Mouse (Mus musculus) retina, adult 2 months (tissue): ENCODE data around the gene Htra1.

Experiments
- DNase-seq: peaks from one replicate; pipeline ENCODE4 v3.0.0-alpha.2; 2012; ENCODE audit warnings: low read depth, low spot score

Gene Htra1

DNA sequence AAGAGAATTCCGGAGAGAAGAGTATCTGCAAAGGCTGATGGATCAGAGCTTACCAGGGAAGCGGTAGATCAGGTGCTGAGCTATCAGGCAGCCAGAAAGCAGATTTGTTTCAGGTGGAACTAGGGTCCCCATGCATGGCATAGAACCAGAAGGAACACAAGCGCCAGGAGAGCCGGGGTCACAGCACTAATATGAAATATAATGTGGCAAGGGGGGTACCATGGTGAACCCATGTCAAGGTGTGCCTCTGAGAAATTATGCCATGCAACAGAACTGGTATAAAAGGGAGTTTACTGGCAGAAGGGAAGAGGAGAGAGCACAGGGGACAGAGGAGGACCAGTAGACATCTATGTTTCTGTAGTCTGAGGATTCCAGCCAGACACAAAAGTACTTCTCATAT is 1.3 kb upstream of the Htra1 start:
- no peak for DNase-seq

GRCm38 (mm10) chr7:130935421-130935792 is 504 bp upstream of the Htra1 start:
- DNase-seq, result no peak

GRCm38 (mm10) chr7:130936472-130936951 is 601 bp downstream of the Htra1 start:
- no peak for DNase-seq

DNA sequence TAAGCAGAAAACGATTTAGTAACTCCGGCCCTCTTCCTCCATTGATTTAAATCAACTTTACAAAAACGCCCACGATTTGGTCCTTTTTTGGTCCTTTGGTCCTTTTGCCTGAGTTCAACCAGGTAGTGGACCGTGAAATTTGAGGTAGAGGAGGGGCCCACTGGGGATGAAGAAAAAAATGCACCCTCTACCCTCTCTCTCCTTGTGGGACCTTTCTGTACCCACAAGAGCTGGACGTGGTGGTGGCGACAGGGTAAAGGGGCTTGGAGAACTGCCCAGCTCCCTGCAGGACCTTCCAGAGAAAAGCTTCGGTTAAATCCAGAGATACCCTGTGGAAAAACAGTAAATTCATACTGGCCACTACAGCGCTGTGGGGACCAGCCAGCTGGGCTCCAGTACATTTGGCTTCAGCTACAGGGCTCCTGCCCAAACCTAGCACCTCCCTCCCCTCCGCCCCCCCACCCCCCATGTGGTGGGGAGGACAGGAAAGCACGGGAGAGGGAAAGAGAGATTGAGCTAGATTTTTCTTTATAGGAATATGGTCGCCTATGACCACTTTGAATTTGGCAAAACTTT is 1.4 kb downstream of the Htra1 start:
- no peak for DNase-seq

- DNase-seq, result no peak
Measured at GRCm38 (mm10) chr7:130938005-130938404, 2.1 kb downstream of the Htra1 start.

DNA sequence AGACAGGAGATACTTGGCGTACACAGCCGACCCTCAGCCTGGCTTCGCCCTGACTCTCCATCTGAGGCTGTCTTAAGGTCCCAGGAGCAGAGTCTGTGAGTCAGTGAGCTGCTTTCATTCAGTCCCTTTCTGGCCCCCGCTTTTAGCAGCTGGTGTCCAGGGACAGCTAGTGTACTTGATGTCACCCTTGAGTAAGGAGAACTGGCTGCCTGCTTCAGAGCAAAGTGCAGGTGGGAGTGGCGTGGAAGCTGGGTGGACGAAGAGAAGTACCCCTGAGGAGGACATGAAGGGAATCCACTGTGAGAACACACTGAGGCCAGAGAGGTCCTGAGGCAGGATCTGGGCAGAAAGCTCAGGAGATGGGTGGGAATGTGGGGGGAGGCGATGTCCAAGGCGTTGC is 3.0 kb downstream of the Htra1 start:
- no peak for DNase-seq

- DNase-seq, result no peak
Measured at GRCm38 (mm10) chr7:130940733-130941132, 4.8 kb downstream of the Htra1 start.

- DNase-seq, result no peak
Measured at GRCm38 (mm10) chr7:130943280-130943895, 7.5 kb downstream of the Htra1 start.

- DNase-seq, result no peak
Measured at GRCm38 (mm10) chr7:130944766-130945475, 9.0 kb downstream of the Htra1 start.

DNA sequence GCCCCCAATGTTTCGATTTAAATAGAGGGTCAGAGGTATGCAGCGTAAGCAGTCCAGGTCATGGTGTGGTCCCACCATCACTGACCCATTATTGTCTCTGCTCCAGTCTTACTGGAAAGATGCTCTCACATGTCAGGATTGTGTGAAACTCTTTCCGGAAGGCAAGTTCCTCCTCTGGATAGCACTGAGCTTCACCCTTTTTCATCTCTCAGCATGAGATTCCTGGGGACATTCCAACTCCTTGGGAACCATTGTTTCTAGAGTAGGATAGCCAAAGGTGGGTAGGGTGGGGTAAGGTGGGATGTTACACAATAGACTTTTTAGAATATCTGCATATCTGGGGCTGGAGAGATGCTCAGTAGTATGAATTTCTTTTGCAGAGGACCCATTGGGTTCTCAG is 9.8 kb downstream of the Htra1 start:
- DNase-seq, result no peak

GRCm38 (mm10) chr7:130946303-130946702 is 10.4 kb downstream of the Htra1 start:
- DNase-seq, result no peak

GRCm38 (mm10) chr7:130948563-130949208 is 12.8 kb downstream of the Htra1 start:
- no peak for DNase-seq

DNA sequence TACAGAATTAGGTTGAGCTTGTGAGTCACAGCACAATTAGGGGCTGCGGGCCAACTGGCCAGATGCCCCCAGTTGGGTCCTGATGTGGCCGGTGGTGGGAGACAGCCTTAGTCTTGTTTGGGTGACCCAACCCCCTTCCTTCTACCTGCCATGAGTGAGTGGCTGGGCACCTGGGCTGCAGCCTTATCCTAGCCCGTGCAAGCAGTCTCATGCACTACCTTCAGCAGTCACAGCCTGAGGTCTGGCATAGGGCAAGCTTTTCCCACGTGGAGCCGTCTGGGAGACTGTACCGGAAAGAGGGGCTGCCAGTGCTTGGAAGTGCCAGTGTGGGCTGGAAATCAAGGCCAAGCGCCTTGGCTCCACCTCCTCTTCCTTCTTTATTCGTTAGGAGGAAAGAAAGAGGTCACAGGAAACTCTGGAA is 13.4 kb downstream of the Htra1 start:
- no peak for DNase-seq

GRCm38 (mm10) chr7:130950482-130950881 is 14.6 kb downstream of the Htra1 start:
- DNase-seq, result no peak

DNA sequence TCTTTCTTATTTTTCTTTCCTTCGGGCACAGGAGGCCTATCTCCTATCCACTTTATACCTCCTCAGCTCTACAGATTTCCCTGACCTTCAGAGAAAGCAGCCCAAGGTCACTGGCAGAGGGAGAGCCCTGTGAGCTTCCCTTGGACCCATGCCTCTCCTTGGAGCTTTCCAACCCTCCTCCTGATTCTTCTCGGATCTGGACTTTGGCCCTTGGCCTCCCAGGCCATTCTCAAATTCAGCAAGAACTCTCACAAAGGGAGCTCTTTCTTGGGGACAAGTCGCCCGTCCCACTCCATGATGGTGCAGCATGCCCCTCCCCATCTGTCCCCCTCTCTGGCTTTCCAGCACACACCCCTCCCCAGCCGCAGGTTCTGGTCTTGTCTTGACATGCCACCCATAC is 15.1 kb downstream of the Htra1 start:
- no peak for DNase-seq

GRCm38 (mm10) chr7:130953376-130953775 is 17.5 kb downstream of the Htra1 start:
- DNase-seq, result no peak

- no peak for DNase-seq
Measured at GRCm38 (mm10) chr7:130954177-130954601, 18.3 kb downstream of the Htra1 start.

DNA sequence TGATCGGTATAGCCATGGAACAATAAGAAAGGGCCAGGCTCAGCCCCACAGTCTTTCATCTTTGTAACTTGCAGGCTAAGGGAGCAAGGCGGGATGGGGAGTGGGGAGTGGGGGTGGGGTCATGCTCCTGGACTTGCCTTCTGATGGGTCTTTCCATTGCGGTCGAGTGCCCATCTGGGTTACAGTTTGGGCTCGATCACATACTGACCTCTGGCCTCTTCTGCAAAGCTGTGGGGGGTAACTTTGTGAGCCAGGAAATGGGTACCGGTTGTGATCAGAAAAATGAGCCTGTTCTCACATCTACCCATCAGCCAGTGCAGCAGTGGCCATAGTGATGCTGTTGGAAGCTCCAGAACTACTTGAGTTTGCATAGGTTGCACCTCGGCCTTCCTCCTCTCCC is 22.6 kb downstream of the Htra1 start:
- DNase-seq, result no peak

DNA sequence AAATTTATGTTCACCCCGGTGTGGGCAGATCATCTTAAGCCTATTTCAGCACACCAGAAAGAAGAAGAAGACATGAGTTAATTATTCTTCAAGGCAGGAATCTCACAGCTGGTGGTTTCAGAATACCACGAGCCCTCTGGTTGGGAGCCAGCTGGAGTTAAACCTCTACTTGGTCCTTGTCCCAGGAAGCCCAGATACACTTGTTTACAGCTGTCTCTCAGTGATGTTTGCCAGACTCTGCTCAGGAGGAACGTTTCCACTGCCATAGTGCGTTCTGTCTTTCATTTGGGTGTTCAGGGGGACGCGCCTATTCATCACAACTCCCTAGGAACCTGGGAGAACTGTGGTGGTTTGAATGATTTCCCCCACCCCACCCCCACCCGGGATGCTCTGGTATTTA is 24.0 kb downstream of the Htra1 start:
- no peak for DNase-seq

- no peak for DNase-seq
Measured at GRCm38 (mm10) chr7:130961429-130961828, 25.5 kb downstream of the Htra1 start.

DNA sequence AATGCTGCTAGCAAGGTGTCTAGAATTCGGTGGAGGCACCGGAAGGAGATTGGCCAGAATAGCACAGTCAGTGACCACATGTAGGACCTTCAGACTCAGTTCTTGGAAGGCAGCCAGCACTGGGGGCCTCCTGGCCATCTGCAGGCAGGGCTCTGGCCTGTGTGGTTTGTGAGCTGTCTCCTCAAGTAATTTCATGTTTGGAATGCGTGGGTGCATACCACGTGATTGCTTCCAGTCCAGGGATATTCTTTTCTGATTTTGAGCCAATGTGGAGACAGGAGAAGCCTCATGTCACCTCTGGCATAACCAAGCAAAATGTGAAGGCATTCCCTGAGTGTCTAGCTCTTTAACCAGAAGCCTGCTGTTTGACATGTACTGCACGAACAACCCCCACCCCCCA is 28.8 kb downstream of the Htra1 start:
- DNase-seq, result no peak

DNA sequence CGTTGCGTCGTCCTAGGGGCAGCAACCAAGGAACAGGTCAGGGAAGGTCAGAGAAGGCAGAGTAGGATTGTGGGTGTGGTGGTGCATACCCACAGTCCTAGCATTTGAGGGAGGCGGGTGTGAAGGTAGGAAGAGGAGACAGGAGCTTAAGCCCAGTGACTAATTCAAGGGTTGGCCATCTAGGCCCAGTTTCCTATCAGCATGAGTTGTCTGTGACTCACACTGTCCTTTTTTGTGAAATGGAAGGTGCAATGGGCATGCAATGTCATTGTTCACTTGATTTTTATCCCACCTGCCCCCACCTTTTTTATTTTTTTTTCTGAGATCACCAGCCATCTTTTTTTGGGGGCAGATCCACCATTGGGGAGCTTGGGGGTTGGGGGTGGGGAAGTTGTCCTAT is 29.5 kb downstream of the Htra1 start:
- DNase-seq, result no peak
